Mouse (Mus musculus): ENCODE results near the gene Washc4.

GRCm38 (mm10) chr10:83629878-83630277 is 86.3 kb downstream of the Washc4 start:
- no peak for TF ChIP-seq POLR2A (IDR thresholded peaks at IDR 0.05; ENCODE audit: insufficient read depth, low read depth, low read length)
- no peak for TF ChIP-seq CTCF (IDR thresholded peaks at IDR 0.05; ENCODE audit: insufficient read depth, low read depth, low read length)
